Mouse (Mus musculus) intestine, embryonic 15.5 days (tissue): Measurements from ENCODE around the gene Fads2. TPM values are rescaled to one million over a fixed set of nuclear protein-coding genes. Genes with fewer than 3 reads are reported as not detected.

Experiments
- ATAC-seq: fragments of 200-750 bp; cut with Nextera tagmentation; 2 replicates; pipeline ENCODE4 v1.8.0; 2017; ENCODE audit warnings: moderate TSS enrichment, moderate library complexity
- H3K27ac ChIP-seq: fragments of 300-500 bp; sonication (generic); 2 replicates; pipeline ENCODE4 v1.5.1; 2015; ENCODE audit warnings: mild to moderate bottlenecking, inconsistent platforms
- H3K27me3 ChIP-seq: fragments of 300-500 bp; sonication (generic); replicated peaks from 2 replicates; pipeline ENCODE4 v1.6.1; 2015; ENCODE audit warnings: inconsistent platforms
- H3K36me3 ChIP-seq: fragments of 300-500 bp; sonication (generic); 2 replicates; pipeline ENCODE4 v1.6.1; 2015; ENCODE audit warnings: inconsistent platforms
- H3K4me1 ChIP-seq: fragments of 300-500 bp; sonication (generic); replicated peaks from 2 replicates; pipeline ENCODE4 v1.6.1; 2015; ENCODE audit warnings: inconsistent platforms
- H3K4me2 ChIP-seq: fragments of 300-500 bp; sonication (generic); replicated peaks from 2 replicates; pipeline ENCODE4 v1.6.1; 2015; ENCODE audit warnings: mild to moderate bottlenecking, inconsistent platforms
- H3K4me3 ChIP-seq: fragments of 300-500 bp; sonication (generic); replicated peaks from 2 replicates; pipeline ENCODE4 v1.5.1; 2015; ENCODE audit warnings: inconsistent platforms
- H3K9ac ChIP-seq: fragments of 300-500 bp; sonication (generic); 2 replicates; pipeline ENCODE4 v1.6.1; 2015; ENCODE audit warnings: inconsistent platforms
- H3K9me3 ChIP-seq: fragments of 300-500 bp; sonication (generic); 2 replicates; pipeline ENCODE4 v1.6.1; 2016; ENCODE audit warnings: inconsistent platforms
- WGBS: fragments of 180-500 bp; shearing (Covaris S2); methylation state at CpG from one replicate; pipeline ENCODE4 v1.1.7; 2015; 5-methylcytosine and 5-hydroxymethylcytosine counted together
- polyA plus RNA-seq: library from polyadenylated mRNA; unstranded; fragments of >200 nt; fragmentation: Nextera tagmentation; extraction: Ambion mirVana; gene quantifications from 2 replicates; pipeline ENCODE4 v1.2.1, GENCODE M21; 2015

The Fads2 gene
- polyA plus RNA-seq, 1 experiment from 2014 or later = 194 TPM

DNA sequence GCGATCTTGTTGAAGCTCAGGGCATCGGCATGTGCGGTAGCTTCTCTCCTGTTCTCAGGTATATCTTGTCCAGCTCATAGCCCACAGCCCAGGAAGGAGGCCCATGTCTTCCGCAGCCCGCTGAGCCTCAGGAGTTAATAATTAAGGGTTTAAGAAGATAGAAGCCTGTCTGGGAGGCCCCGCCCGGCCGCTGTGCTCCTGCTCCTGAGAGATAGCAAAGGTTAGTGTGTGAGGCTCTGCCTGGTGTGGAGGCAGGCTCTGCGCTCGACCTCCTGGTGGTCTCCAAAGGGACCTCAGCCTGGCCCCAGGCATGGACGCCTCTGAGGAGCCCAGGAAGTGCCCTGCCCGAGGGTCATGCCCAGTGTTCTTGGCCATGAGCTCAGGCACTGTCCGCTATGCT is 86.7 kb downstream of the Fads2 start:
- H3K4me3 ChIP-seq = no peak overlapping the region
- peaks cover 44% of the 10 kb centered on the region for H3K4me1 ChIP-seq
- no peaks in the 10 kb centered on the region for H3K27me3 ChIP-seq
- H3K36me3 ChIP-seq = no peaks in the 10 kb centered on the region
- peak overlapping the region; percentile 52 for H3K4me2 ChIP-seq
- 64% methylated on average over 13 of the region's 13 CpGs for WGBS
- H3K9me3 ChIP-seq = no peaks in the 10 kb centered on the region
- no peak overlapping the region for H3K27ac ChIP-seq
- ATAC-seq = peak; percentile 51
- H3K9ac ChIP-seq = no peak overlapping the region

DNA sequence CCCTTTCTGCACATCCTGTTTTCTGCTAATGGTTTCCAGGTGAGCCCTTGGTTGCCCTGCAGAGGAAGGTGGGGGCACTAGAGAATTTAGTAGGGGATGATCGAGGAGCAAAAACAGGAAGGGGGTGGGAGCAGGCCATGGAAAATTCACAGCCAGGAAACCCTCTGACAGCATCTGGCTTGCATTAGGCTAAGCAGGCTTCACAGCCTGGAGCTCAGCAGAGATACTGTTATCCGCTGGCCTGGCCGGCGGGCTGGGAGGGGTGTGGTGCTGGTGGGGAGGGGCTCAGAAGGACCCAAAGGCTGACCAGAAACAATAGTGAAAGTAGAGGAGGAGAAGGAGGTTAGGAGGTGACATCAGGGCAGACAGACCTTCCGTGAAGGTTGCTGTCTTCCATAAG is 87.6 kb downstream of the Fads2 start:
- H3K36me3 ChIP-seq = no peaks in the 10 kb centered on the region
- H3K9me3 ChIP-seq = no peaks in the 10 kb centered on the region
- peaks cover 37% of the 10 kb centered on the region for H3K4me1 ChIP-seq
- peak overlapping the region; percentile 91 for H3K27ac ChIP-seq
- H3K4me2 ChIP-seq = 0 out of 2 replicates have a peak overlapping the region, but pooled peaks have one; percentile 5
- WGBS = 20% methylated on average over 5 of the region's 5 CpGs
- ATAC-seq = no peak
- no peaks in the 10 kb centered on the region for H3K27me3 ChIP-seq
- H3K9ac ChIP-seq = no peak overlapping the region
- no peak overlapping the region for H3K4me3 ChIP-seq

DNA sequence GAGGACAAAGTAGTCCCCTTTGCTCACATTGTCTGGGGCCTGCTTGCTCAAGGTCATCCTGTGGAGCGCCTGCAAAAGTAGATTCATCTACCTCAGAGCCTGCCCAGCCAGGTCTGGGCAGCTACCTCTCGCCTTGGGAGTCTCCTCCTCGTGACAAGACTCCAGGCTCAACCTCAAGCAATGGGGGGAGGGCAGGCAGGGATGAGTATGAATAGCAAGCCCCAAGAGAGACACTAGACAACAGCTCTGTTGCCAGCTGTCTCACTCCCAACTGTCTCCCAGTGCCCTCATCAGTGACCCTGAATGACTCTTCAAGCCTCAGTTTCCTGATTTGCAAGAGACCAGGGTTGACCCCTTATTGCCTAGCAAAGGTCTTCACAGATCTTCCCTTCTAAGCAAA is 88.2 kb downstream of the Fads2 start:
- ATAC-seq = no peak
- peak overlapping the region; percentile 7; the same call in 1 of the 2 replicates for H3K4me2 ChIP-seq
- 30% methylated on average over 3 of the region's 3 CpGs for WGBS

GRCm38 (mm10) chr19:10012827-10013278 is 88.7 kb downstream of the Fads2 start:
- Histone ChIP-seq H3K4me1 (peaks cover 31% of the 10 kb centered on the region), H3K9me3 (no peaks in the 10 kb centered on the region), H3K27me3 (no peaks in the 10 kb centered on the region), H3K9ac (peak overlapping the region; percentile 26; the same call in 1 of the 2 replicates), H3K36me3 (no peaks in the 10 kb centered on the region), H3K4me3 (no peak overlapping the region), H3K27ac (peak overlapping the region; percentile 91), H3K4me2 (peak overlapping the region; percentile 7; the same call in 1 of the 2 replicates)
- peak; percentile 29 for ATAC-seq
- 17% methylated on average over 6 of the region's 6 CpGs for WGBS

More for the DNA sequence above, 88.2 kb downstream of the Fads2 start:
- no peak overlapping the region for H3K4me3 ChIP-seq
- H3K27me3 ChIP-seq = no peaks in the 10 kb centered on the region
- H3K27ac ChIP-seq = peak overlapping the region; percentile 91
- H3K9me3 ChIP-seq = no peaks in the 10 kb centered on the region
- H3K36me3 ChIP-seq = no peaks in the 10 kb centered on the region
- H3K9ac ChIP-seq = no peak overlapping the region
- peaks cover 33% of the 10 kb centered on the region for H3K4me1 ChIP-seq

Other genes starting within 250 kb of the Fads2 start
- gene Incenp, start 202.2 kb downstream of the Fads2 start, polyA plus RNA-seq = 87.6 and 88.9 TPM in 2 replicates
- 1,893 and 1,941 TPM in 2 replicates for gene Fth1, start 121.1 kb downstream of the Fads2 start, polyA plus RNA-seq
- 0.50 and 0.58 TPM in 2 replicates for gene Best1, start 100.1 kb downstream of the Fads2 start, polyA plus RNA-seq
- 34.7 and 35.0 TPM in 2 replicates for gene Rab3il1, start 100.1 kb downstream of the Fads2 start, polyA plus RNA-seq
- gene Fads3, start 60.2 kb downstream of the Fads2 start, polyA plus RNA-seq = 15.1 and 16.3 TPM in 2 replicates
- gene Fads1, start 81.1 kb upstream of the Fads2 start, polyA plus RNA-seq = 145 and 146 TPM in 2 replicates
- gene Tmem258, start 102.3 kb upstream of the Fads2 start, polyA plus RNA-seq = 470 and 520 TPM in 2 replicates
- 92.2 and 97.4 TPM in 2 replicates for gene Fen1, start 102.4 kb upstream of the Fads2 start, polyA plus RNA-seq
- gene Myrf, start 139.0 kb upstream of the Fads2 start, polyA plus RNA-seq = 12.0 and 14.4 TPM in 2 replicates
- gene Dagla, start 203.1 kb upstream of the Fads2 start, polyA plus RNA-seq = 3.5 and 3.6 TPM in 2 replicates